Mouse (Mus musculus) right cerebral cortex, adult 2 months (tissue): Measurements from ENCODE around the gene Rab34.
A peak's percentile ranks its signal among the peaks of the same experiment; 100 is the strongest.

ENCODE experiments used
- DNase-seq, 2 experiments: peaks; one replicate each; pipeline ENCODE4 v3.0.0; 2021 to 2022; ENCODE audit warnings: low spot score in 2 of 2

The Rab34 gene

DNA sequence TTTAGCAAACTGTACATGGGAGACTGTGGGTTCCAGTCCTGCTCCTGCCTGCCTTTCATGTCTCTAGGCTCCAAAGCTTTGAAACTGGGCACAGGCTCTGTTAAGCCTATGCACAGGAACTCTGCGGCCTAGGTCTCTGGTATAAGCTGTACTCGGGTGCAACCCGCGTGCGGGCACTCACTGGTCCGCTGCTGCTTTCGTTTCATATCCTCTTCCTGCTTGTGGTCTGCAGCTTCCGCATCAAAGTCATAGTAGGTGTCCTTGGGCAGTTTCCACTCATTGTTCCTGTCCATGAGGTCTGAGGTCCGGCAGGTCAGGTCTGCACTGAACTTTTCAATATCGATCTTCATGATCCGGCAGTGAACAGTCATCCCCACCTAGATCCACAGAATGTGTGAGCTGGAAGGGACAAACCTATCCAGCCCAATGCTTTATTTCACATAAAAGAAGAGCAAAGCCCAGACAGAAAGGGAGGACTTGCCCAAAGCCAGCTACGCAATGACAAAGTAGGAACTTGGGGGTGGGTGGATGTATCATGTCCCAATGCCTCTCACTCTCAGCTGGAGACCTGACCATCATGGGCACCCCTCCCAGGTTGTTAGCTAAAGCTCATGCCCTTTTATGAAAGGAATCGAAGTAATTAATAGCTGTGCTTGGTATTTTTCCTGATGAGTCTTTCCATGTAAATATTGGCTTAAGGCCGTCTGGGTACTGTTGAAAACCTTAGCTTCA, 25.0 kb downstream of the Rab34 start:
- no peak for DNase-seq

DNA sequence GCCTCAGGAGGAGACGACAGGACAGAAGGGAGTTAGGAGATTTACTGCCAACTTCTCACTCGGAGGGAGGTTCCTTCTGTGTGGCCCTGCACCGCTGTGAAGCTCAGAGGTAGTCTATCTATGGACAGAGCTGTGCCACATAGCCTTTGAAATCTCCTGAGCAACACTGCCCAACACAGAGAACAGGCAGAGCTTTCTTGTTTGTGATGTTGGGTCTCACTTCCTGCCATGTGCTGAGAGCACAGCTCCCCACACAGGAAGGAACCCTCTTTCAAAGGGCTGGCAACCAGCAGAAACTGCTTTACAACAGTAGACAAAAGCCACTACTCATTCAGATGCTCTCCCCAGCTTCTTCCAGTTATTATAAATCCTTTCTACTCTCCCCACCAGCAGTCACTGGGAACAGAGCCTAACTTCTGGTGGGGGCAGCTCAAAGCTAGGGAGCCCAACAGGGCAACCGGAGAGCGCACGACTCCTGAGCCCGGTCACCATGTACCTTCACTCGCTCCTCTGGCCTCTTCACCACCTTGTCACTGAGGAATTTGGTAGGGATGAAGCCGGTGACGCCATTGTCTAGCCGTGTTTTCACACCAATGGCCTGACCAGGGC, 27.6 kb downstream of the Rab34 start:
- no peak for DNase-seq

DNA sequence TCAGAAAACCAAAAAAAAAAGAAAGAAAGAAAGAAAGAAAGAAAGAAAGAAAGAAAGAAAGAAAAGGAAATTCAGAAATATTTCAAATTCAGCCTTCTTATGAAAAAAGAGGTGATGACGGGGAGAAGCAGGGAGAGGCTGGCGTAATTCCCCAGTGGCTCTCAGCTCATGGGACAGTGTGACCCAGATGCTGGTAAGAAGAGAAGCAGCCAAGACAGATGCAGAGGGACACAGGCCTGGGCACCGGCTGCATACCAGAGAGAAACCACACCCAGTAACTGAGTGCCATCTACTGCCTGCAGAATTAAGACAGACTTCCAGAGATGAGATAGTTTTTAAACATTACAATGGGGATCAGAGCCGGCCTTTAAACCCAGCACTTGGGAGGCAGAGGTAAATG, 35.4 kb downstream of the Rab34 start:
- DNase-seq = no peak

DNA sequence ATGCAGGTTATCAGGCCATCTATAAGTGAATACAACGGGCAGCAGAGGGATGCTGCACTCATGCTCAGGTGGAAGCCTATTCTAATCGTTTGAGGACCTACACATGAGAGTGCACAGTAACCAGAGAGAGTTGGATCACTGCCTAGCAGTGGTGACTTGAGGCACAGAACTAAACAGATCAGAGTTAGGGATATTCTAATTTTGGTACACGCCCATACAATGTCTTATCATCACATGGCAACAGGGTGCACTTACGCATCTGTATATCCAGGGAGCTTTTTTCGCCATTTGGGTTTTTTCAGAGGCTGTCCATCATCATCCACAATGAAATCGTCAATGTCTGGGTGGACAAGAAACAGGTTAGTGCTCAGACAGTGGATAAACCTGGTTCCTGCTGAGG, 43.3 kb downstream of the Rab34 start:
- no peak for DNase-seq

DNA sequence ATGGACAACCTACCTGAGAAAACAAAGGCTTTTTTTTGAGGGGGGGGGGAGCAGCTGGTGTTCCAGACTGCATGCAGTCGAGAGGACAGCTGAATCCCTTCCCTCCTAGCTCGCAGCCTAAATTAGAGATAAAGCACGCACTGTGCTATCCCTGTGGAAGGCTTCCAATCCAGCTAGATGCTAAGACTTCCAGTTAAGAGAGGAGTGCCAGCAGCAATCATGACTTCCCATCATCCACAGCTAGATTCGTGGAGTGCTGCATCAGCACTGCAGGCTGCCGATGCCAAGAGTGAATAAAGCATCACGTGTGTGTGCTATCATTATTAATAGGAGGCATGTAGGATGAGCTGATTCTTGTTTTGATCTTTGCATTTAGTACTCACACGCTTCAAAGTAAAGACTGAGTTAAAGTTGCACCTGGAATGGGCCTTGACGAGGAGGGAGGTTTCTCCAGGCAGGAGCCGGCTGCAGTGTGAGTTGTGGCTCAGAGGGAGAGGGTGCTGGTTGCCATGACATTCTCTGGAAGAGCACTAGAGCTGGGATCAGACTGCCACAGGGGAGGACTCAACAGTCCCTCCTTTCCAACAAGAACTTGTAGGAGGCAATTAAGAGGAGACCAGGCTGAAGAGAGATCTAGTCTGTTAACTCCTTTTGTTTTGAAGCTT, 52.1 kb downstream of the Rab34 start:
- DNase-seq = peak; percentile 41 to 59
